Mouse (Mus musculus) C2C12 (cell line): ENCODE measurements around the gene Paqr4.

Experiments
- CEBPB ChIP-seq: IDR thresholded peaks from one replicate; pipeline ENCODE4 v1.6.1; 2011; ENCODE audit warnings: low read depth, mild to moderate bottlenecking, control low read depth, moderate library complexity
- CTCF ChIP-seq: IDR thresholded peaks from one replicate; pipeline ENCODE4 v1.5.1; 2011; ENCODE audit not compliant: control insufficient read depth, insufficient read depth, insufficient read length
- MYOD1 ChIP-seq: IDR thresholded peaks from one replicate; pipeline ENCODE4 v1.6.1; 2011; ENCODE audit warnings: low read depth; ENCODE audit not compliant: control insufficient read depth, insufficient read length
- USF1 ChIP-seq: IDR thresholded peaks from one replicate; pipeline ENCODE4 v1.6.1; 2011; ENCODE audit warnings: low read depth, mild to moderate bottlenecking, control low read depth, moderate library complexity

DNA sequence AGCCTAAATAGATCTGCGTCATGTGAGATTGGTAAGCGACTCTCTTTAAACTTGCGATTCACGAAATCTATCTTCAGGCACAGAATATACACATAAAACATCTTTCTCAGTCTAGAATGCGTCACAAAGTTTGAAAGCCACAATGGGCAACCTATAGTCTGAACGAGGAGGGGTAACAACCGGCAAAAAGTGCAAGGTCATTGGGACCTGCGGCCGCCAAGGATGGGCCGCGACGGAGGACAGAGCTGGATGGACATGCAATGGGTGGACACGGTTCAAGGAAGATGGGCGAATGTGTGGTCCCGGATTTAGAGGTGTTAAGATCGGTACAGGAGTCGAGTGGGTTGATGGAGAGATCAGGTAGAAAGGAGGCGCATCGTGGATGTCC, 30.2 kb upstream of the Paqr4 start:
- TF ChIP-seq USF1, result no peak
- no peak for TF ChIP-seq CTCF
- no peak for TF ChIP-seq CEBPB
- no peak for TF ChIP-seq MYOD1
